ENCODE assay signal across 9 mouse cellular contexts in genomic region chr4:131916425-131916824, GRCm38 (mm10). TPM values are rescaled to one million over a fixed set of nuclear protein-coding genes. Genes with fewer than 3 reads are reported as not detected.
DNase-seq lines count a peak whose midpoint lies in the region; ATAC-seq and TF ChIP-seq lines count a peak whose summit lies in the region.
"Had no signal": no experiment of that assay in that cellular context is flagged by ENCODE, and none has a peak within 500 bp of the region (broad histone marks: within the 10 kb centered on the region; RNA-seq: fewer than 3 reads in every experiment).

No protein-coding gene starts in this region.

- peaks cover 61% of the 10 kb centered on the region for H3K27me3 ChIP-seq in embryonic facial prominence, embryonic 13.5 days
- peaks cover 29% of the 10 kb centered on the region for H3K27me3 ChIP-seq in heart, embryonic 11.5 days (ENCODE audit: control insufficient read depth, insufficient read depth, low read length)

- peak; percentile 62 for ATAC-seq in CD4-positive, CD25-positive, alpha-beta regulatory T cell, adult 4 months
- ATAC-seq in embryonic facial prominence, embryonic 13.5 days (ENCODE audit: insufficient number of reproducible peaks, insufficient read depth, low FRiP score, low TSS enrichment, low read depth) = no peak
- ATAC-seq in heart, embryonic 11.5 days (replicated peaks; ENCODE audit: insufficient number of reproducible peaks, low FRiP score, low TSS enrichment) = no peak

- peak overlapping the region; percentile 64 for H3K4me2 ChIP-seq in embryonic facial prominence, embryonic 13.5 days
- H3K4me2 ChIP-seq in heart, embryonic 11.5 days = peak overlapping the region; percentile 38; the same call in 1 of the 2 replicates
- H3K4me2 ChIP-seq: hindbrain, embryonic 15.5 days had no signal

- peaks cover 70% of the 10 kb centered on the region for H3K4me1 ChIP-seq in embryonic facial prominence, embryonic 13.5 days
- peaks cover 48% of the 10 kb centered on the region for H3K4me1 ChIP-seq in heart, embryonic 11.5 days (ENCODE audit: control insufficient read depth, insufficient read depth, low read length)

- WGBS in embryonic facial prominence, embryonic 13.5 days = 5% methylated on average over 15 of the region's 15 CpGs
- 5% methylated on average over 15 of the region's 15 CpGs for WGBS in heart, embryonic 11.5 days (ENCODE audit: insufficient replicate concordance)

- H3K36me3 ChIP-seq in embryonic facial prominence, embryonic 13.5 days = no peaks in the 10 kb centered on the region
- H3K36me3 ChIP-seq in heart, embryonic 11.5 days (ENCODE audit: control insufficient read depth, insufficient read depth, low read length) = no peaks in the 10 kb centered on the region
- H3K36me3 ChIP-seq: hindbrain, embryonic 15.5 days had no signal

- peak; percentile 96 for TF ChIP-seq CTCF in layer of hippocampus, adult 2 months (conservative IDR thresholded peaks at IDR 0.05)

- H3K27ac ChIP-seq in embryonic facial prominence, embryonic 13.5 days = no peak overlapping the region
- no peak overlapping the region for H3K27ac ChIP-seq in heart, embryonic 11.5 days (ENCODE audit: low read depth, low read length)
- H3K27ac ChIP-seq in layer of hippocampus, adult 2 months = no peak overlapping the region
- H3K27ac ChIP-seq: hindbrain, embryonic 15.5 days had no signal

- no peaks in the 10 kb centered on the region for H3K9me3 ChIP-seq in embryonic facial prominence, embryonic 13.5 days
- no peaks in the 10 kb centered on the region for H3K9me3 ChIP-seq in heart, embryonic 11.5 days (replicated peaks; ENCODE audit: control insufficient read depth, low read length)
- H3K9me3 ChIP-seq: hindbrain, embryonic 15.5 days had no signal

- DNase-seq in adrenal gland, adult 8-10 months = peak; percentile 75
- DNase-seq in layer of hippocampus, adult 2 months (ENCODE audit: low spot score in 2 of 2) = peak; percentile 39 to 82
- peak; percentile 78 to 88 for DNase-seq in lung, adult 18-20 months
- peak; percentile 44 for DNase-seq in retina, postnatal 7 days (ENCODE audit: low read depth, low spot score)
- DNase-seq in urinary bladder, postnatal 25 days (ENCODE audit: low spot score) = peak; percentile 79

- H3K4me3 ChIP-seq in embryonic facial prominence, embryonic 13.5 days = no peak overlapping the region
- no peak overlapping the region for H3K4me3 ChIP-seq in heart, embryonic 11.5 days (ENCODE audit: low read depth, low read length)
- H3K4me3 ChIP-seq in layer of hippocampus, adult 2 months = no peak overlapping the region
- H3K4me3 ChIP-seq: hindbrain, embryonic 15.5 days had no signal

- no peak overlapping the region for H3K9ac ChIP-seq in embryonic facial prominence, embryonic 13.5 days
- no peak overlapping the region for H3K9ac ChIP-seq in heart, embryonic 11.5 days (ENCODE audit: low read depth, low read length)
- H3K9ac ChIP-seq: hindbrain, embryonic 15.5 days had no signal

RNA-seq across cellular contexts. Expression of gene Tmem200b, which starts 5.1 kb away (rescaled TPM):
- polyA plus RNA-seq in CD4-positive, CD25-positive, alpha-beta regulatory T cell, adult 4 months (2017; shearing (Covaris generic)) = not detected
- total RNA-seq in adrenal gland, adult 8-10 months (2022) = 10 to 100 TPM in 3 of 4 experiments, 1 to 10 TPM in 1; 9.0 to 11.7 (median 10.9) TPM
- polyA plus RNA-seq in embryonic facial prominence, embryonic 13.5 days (2015; fragmentation: Nextera tagmentation; extraction: Ambion mirVana) = 3.0 and 4.3 TPM in 2 replicates
- 3.3 and 4.1 TPM in 2 replicates for polyA plus RNA-seq in heart, embryonic 11.5 days (2014; fragmentation: Nextera tagmentation; extraction: Ambion mirVana)
- 1 to 10 TPM; 1.5 to 1.7 TPM for total RNA-seq in layer of hippocampus, adult 2 months (2021)

RNA-seq across cellular contexts. Expression of gene Srsf4, which starts 43.0 kb away (rescaled TPM):
- 10 to 100 TPM in 1 of 2 experiments, 1 to 10 TPM in 1; 6.7 to 13.2 TPM for polyA plus RNA-seq in CD4-positive, CD25-positive, alpha-beta regulatory T cell, adult 4 months (2017; shearing (Covaris generic))
- total RNA-seq in adrenal gland, adult 8-10 months (2022) = 10 to 100 TPM; 55.5 to 77.3 (median 63.0) TPM
- 126 and 127 TPM in 2 replicates for polyA plus RNA-seq in embryonic facial prominence, embryonic 13.5 days (2015; fragmentation: Nextera tagmentation; extraction: Ambion mirVana)
- 67.9 and 76.7 TPM in 2 replicates for polyA plus RNA-seq in heart, embryonic 11.5 days (2014; fragmentation: Nextera tagmentation; extraction: Ambion mirVana)
- total RNA-seq in layer of hippocampus, adult 2 months (2021) = 10 to 100 TPM; 67.3 to 75.0 TPM
